Mouse (Mus musculus) lung, postnatal 0 days (tissue): Measurements from ENCODE around the gene Tfpt. TPM values are rescaled to one million over a fixed set of nuclear protein-coding genes. Genes with fewer than 3 reads are reported as not detected.

ENCODE experiments used
- ATAC-seq: fragments of 200-750 bp; cut with Nextera tagmentation; 2 replicates; pipeline ENCODE4 v1.8.0; 2017; ENCODE audit warnings: moderate library complexity
- DNase-seq: peaks from one replicate; pipeline ENCODE4 v3.0.0-alpha.2; 2016; ENCODE audit warnings: low spot score
- H3K27ac ChIP-seq: fragments of 300-500 bp; sonication (generic); 2 replicates; pipeline ENCODE4 v1.5.1; 2014; ENCODE audit warnings: antibody characterized with exemption, mild to moderate bottlenecking, low read length, mixed read lengths
- H3K27me3 ChIP-seq: fragments of 300-500 bp; sonication (generic); replicated peaks from 2 replicates; pipeline ENCODE4 v1.6.1; 2014; ENCODE audit warnings: low read length, mixed read lengths; ENCODE audit not compliant: insufficient read depth
- H3K36me3 ChIP-seq: fragments of 300-500 bp; sonication (generic); 2 replicates; pipeline ENCODE4 v1.6.1; 2014; ENCODE audit warnings: low read length, mixed read lengths; ENCODE audit not compliant: insufficient read depth
- H3K4me1 ChIP-seq: fragments of 300-500 bp; sonication (generic); 2 replicates; pipeline ENCODE4 v1.6.1; 2014; ENCODE audit warnings: antibody characterized with exemption, low read depth, low read length, mixed read lengths; ENCODE audit not compliant: insufficient read depth
- H3K4me2 ChIP-seq: fragments of 300-500 bp; sonication (generic); replicated peaks from 2 replicates; pipeline ENCODE4 v1.6.1; 2014; ENCODE audit warnings: low read depth, mild to moderate bottlenecking, low read length, moderate library complexity, mixed read lengths
- H3K4me3 ChIP-seq: fragments of 300-500 bp; sonication (generic); 2 replicates; pipeline ENCODE4 v1.5.1; 2014; ENCODE audit warnings: low read depth, low read length
- H3K9ac ChIP-seq: fragments of 300-500 bp; sonication (generic); replicated peaks from 2 replicates; pipeline ENCODE4 v1.6.1; 2014; ENCODE audit warnings: low read depth, mild to moderate bottlenecking
- H3K9me3 ChIP-seq: fragments of 300-500 bp; sonication (generic); 2 replicates; pipeline ENCODE4 v1.6.1; 2016; ENCODE audit warnings: low read length, mixed read lengths
- CTCF ChIP-seq: IDR thresholded peaks from 2 replicates; pipeline ENCODE4 v1.5.1; 2016; ENCODE audit warnings: antibody characterized with exemption, mild to moderate bottlenecking
- EP300 ChIP-seq: IDR thresholded peaks from 2 replicates; pipeline ENCODE4 v1.6.1; 2016; ENCODE audit warnings: antibody characterized with exemption, mild to moderate bottlenecking, control low read depth
- WGBS: fragments of 180-500 bp; shearing (Covaris S2); extraction: QIAGEN DNeasy Blood & Tissue Kit; methylation state at CpG from one replicate; pipeline ENCODE4 v1.1.7; 2014; 5-methylcytosine and 5-hydroxymethylcytosine counted together
- polyA plus RNA-seq: library from polyadenylated mRNA; unstranded; fragments of >200 nt; fragmentation: Nextera tagmentation; extraction: Ambion mirVana; gene quantifications from 2 replicates; pipeline ENCODE4 v1.2.1, GENCODE M21; 2015

Tfpt gene
- polyA plus RNA-seq, 1 experiment from 2014 or later, result 16.3 TPM

DNA sequence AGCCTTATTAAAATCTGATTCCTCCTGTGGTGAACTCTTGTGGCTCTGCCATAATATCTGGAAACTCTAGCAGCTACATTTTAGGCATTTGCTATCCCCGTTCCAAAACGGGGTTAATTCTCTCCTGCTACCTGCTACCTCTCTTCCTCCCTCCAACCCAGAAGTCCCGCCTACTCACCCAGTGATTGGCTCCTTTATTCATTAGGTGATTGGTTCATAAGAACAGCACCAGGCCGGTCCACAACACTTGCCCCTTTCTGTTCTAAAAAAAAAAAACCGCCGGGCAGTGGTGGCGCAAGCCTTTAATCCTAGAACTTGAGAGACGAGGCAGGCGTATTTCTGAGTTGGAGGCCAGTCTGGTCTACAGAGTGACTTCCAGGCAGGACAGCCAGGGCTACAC, 34.6 kb downstream of the Tfpt start:
- 14% methylated on average over 9 of the region's 9 CpGs for WGBS
- H3K4me3 ChIP-seq, result 0 out of 2 replicates have a peak overlapping the region, but pooled peaks have one; percentile 2
- H3K4me2 ChIP-seq, result no peak overlapping the region
- H3K9ac ChIP-seq, result no peak overlapping the region
- no peaks in the 10 kb centered on the region for H3K36me3 ChIP-seq
- DNase-seq (no peak), ATAC-seq (peak; percentile 61)
- H3K9me3 ChIP-seq, result no peaks in the 10 kb centered on the region
- H3K27me3 ChIP-seq, result no peaks in the 10 kb centered on the region
- no peaks in the 10 kb centered on the region for H3K4me1 ChIP-seq
- TF ChIP-seq EP300 (no peak), CTCF (no peak)
- H3K27ac ChIP-seq, result no peak overlapping the region

DNA sequence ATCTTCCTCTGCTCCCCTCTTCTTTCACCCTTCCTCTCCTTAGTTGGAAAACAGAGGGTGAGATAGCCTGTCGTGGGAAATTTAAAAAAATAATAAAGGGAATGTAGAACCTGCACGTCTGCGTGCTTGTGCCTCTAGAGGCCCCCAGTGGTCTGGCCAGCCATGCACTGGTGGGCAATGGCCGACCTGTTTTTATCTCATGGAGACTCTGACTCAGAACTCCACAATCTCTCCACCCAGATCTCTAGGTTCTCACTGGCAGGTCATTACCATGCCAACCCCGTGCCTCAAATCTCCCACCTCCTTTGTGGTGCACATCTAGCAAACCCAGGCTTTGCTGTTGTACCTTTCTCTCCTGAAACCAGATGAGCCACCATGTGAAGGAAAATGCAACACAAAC, 35.0 kb downstream of the Tfpt start:
- no peaks in the 10 kb centered on the region for H3K27me3 ChIP-seq
- WGBS, result 10% methylated on average over 5 of the region's 5 CpGs

DNA sequence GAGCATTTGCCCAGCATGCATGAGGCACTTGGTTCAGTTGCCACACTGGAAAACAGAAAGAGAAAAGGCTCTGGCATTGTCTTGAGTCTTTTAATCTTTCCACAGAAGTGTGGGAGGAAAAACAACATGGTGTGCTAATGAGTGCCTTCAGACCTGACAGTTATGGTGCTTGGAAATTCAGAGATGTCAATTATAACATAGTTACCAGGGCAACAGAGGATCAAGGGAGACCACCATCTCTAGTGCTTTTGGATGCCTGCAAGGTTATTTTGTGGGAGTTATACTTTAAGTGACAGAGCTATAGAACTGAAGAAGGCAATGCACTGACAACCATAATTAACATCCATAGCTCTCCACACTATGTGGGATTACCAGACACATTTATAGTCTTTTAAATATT, 35.9 kb downstream of the Tfpt start:
- H3K9me3 ChIP-seq, result no peaks in the 10 kb centered on the region
- no peak for TF ChIP-seq EP300
- no peak for TF ChIP-seq CTCF
- ATAC-seq, result no peak
- no peaks in the 10 kb centered on the region for H3K4me1 ChIP-seq
- H3K27me3 ChIP-seq, result no peaks in the 10 kb centered on the region
- H3K27ac ChIP-seq, result no peak overlapping the region
- no peaks in the 10 kb centered on the region for H3K36me3 ChIP-seq
- no peak overlapping the region for H3K4me3 ChIP-seq
- H3K9ac ChIP-seq, result no peak overlapping the region
- H3K4me2 ChIP-seq, result no peak overlapping the region
- no peak for DNase-seq

More for the DNA sequence above, 35.0 kb downstream of the Tfpt start:
- Histone ChIP-seq H3K9me3 (no peaks in the 10 kb centered on the region), H3K4me2 (no peak overlapping the region), H3K9ac (no peak overlapping the region), H3K36me3 (no peaks in the 10 kb centered on the region), H3K27ac (no peak overlapping the region), H3K4me3 (0 out of 2 replicates have a peak overlapping the region, but pooled peaks have one; percentile 2), H3K4me1 (no peaks in the 10 kb centered on the region)
- TF ChIP-seq EP300 (no peak), CTCF (no peak)
- DNase-seq (no peak), ATAC-seq (0 out of 2 replicates have a peak, but pooled peaks have one; percentile 35)

DNA sequence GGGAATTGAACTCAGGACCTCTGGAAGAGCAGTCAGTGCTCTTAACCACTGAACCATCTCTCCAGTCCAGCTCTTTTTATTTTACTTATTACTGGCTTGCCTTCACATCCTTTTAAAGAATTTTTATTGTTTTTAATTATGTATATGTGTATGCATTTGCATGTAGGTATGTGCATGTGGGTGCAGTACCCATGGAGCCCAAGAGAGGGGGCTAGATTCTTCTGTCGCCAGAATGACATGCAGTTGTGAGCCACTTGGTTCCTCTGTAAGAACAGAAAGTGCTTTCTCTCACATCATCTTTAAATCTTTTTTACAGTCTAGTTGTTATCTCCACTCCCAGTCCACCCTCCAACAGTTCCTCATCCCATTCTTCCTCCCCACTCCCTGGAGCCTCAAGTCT, 38.2 kb downstream of the Tfpt start:
- no peaks in the 10 kb centered on the region for H3K27me3 ChIP-seq
- WGBS, result 43% methylated on average over 1 of the region's 1 CpGs
- TF ChIP-seq CTCF, result no peak
- TF ChIP-seq EP300, result no peak

DNA sequence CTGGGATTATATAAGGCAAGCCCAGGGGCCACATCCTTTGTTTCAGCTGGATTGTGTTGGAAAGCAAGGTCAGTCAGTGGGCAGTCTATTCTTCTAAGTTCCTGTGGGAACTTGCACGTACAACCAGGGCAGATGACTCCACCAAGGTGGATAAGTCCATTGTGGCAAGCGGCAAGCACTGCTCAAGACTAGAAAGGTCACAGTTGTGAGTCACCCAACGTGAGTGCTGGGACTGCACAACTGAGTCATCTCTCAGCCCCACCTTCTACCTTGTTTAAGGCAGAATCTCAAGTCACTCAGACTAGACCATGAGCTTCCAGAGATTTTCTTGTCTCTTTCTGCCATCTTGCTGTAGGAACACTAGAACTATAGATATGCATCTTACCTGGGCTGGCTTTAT, 39.2 kb downstream of the Tfpt start:
- ATAC-seq, result no peak
- no peaks in the 10 kb centered on the region for H3K4me1 ChIP-seq
- no peaks in the 10 kb centered on the region for H3K9me3 ChIP-seq
- no peak overlapping the region for H3K4me2 ChIP-seq
- 67% methylated on average over 3 of the region's 3 CpGs for WGBS
- no peak for DNase-seq
- no peaks in the 10 kb centered on the region for H3K36me3 ChIP-seq
- no peak overlapping the region for H3K9ac ChIP-seq
- no peak overlapping the region for H3K27ac ChIP-seq
- no peak overlapping the region for H3K4me3 ChIP-seq
- no peak for TF ChIP-seq EP300
- TF ChIP-seq CTCF, result no peak
- no peaks in the 10 kb centered on the region for H3K27me3 ChIP-seq

More for the DNA sequence above, 38.2 kb downstream of the Tfpt start:
- ATAC-seq, result no peak
- H3K4me3 ChIP-seq, result no peak overlapping the region
- no peak for DNase-seq
- no peak overlapping the region for H3K9ac ChIP-seq
- no peaks in the 10 kb centered on the region for H3K4me1 ChIP-seq
- no peak overlapping the region for H3K4me2 ChIP-seq
- no peaks in the 10 kb centered on the region for H3K9me3 ChIP-seq
- H3K27ac ChIP-seq, result no peak overlapping the region
- no peaks in the 10 kb centered on the region for H3K36me3 ChIP-seq

DNA sequence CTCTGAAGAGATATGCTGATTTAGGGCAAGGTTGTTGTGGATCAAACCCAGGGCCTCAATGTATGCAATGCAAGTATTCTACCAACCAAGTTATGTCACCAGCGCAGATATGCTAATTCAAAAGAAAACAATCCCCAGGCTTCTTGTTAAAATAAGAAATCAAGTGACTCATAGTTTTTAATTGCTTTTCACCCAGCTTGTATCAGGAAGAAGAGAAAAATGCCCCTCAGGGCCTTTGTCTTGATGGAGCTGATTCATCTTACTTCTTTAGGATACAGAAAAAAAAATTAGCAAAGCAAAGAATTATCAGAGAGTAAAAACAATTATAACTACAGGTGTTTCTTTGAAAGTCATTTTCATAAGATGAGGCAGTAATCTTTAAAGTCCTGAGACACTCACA, 42.4 kb downstream of the Tfpt start:
- no peaks in the 10 kb centered on the region for H3K9me3 ChIP-seq
- H3K4me3 ChIP-seq, result no peak overlapping the region
- H3K36me3 ChIP-seq, result no peaks in the 10 kb centered on the region
- H3K9ac ChIP-seq, result no peak overlapping the region
- H3K27me3 ChIP-seq, result no peaks in the 10 kb centered on the region
- H3K4me1 ChIP-seq, result no peaks in the 10 kb centered on the region
- no peak for DNase-seq
- no peak overlapping the region for H3K27ac ChIP-seq
- 69% methylated on average over 1 of the region's 1 CpGs for WGBS
- no peak overlapping the region for H3K4me2 ChIP-seq
- no peak for ATAC-seq
- TF ChIP-seq CTCF (no peak), EP300 (no peak)

DNA sequence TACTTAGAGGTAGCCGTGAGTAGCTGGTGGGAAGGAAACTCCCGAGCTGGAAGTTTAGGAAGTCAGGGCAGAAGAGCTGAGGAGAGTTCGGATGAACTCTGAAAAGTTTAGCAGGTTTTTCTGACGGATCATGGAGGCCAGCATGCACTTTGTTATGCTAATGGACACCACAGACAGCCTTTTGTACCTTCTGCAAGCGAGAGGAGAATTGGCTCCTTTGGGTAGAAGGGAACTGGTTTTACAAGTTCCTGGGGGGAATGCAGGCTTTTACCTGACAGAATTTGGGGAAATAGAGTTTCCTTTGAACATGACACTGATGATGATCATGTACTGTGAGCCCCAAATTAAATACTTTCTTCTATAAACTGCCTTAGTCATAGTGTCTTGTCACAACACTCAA, 43.5 kb downstream of the Tfpt start:
- WGBS, result 5% methylated on average over 5 of the region's 5 CpGs
- Histone ChIP-seq H3K9ac (no peak overlapping the region), H3K27ac (no peak overlapping the region), H3K4me1 (no peaks in the 10 kb centered on the region), H3K9me3 (no peaks in the 10 kb centered on the region), H3K4me3 (no peak overlapping the region), H3K36me3 (no peaks in the 10 kb centered on the region), H3K27me3 (no peaks in the 10 kb centered on the region), H3K4me2 (no peak overlapping the region)
- no peak for ATAC-seq
- no peak for TF ChIP-seq EP300
- TF ChIP-seq CTCF, result no peak
- no peak for DNase-seq
